Mouse (Mus musculus): Measurements from ENCODE around the gene Ltbr.
"Not testable (repeated sequence)": the region's sequence is repeated elsewhere in the genome, so short reads cannot be mapped to it uniquely, and the experiment has no call there.

The Ltbr gene

DNA sequence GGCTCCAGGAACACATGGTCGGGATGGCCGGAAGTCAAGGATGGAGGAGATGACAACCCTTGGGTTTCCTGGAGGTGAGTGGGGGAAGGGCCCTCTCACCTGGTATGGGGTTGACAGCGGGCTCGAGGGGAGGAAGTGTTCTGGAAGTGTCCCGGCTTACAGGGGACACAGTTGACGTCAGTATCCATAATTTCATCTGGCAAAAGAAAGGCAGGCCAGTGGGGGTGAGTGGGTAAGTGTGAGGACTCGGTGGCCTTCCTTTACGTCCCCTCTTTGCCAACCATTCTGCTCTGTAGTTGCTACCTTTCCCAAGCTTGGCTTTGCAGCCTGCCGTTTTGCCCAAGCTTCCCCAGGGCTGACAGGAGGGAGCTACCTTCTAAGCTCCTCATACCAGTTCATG is 1.5 kb downstream of the Ltbr start:
- DNase-seq (ENCODE audit: low spot score) = no peak

DNA sequence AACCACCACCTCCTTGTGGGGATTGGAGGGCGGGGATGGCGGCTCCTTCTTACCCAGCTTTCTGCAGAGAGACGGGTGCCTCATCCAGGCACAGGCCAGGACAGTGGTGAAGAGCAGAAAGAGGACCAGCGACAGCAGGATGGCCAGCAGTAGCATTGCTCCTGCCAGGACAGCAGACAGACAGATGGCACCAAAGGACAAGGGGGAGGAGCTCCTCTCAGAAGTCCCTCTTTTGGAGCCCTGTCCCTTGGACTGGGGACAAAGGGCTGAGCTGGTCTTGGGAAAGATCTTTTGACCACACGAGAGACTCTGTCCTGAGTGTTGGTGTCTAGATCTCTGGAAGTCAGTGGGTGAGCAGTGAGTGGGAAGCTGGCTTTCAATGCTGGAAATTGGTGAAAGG is 4.3 kb downstream of the Ltbr start:
- no peak for DNase-seq (ENCODE audit: low spot score)

DNA sequence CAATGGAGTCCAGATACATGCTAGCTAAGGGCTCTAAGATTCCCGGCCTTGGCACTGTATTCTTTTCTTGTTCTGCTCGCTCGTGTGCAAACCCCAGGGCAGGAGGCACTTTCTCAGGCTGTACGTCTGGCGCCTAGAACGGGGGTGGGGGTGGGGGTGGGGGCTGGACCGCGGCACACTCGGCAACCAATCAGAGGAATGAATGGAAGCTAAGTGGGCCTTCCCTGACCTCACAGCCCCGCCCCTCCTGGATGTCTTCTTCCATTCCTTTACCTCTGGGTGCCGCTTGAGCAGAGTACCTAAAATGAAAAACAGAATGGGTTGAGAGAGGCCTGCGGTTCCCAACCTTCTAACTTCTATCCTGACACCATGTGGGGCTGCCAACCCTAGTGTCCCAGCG is 4.8 kb downstream of the Ltbr start:
- no peak for DNase-seq (ENCODE audit: low spot score)

DNA sequence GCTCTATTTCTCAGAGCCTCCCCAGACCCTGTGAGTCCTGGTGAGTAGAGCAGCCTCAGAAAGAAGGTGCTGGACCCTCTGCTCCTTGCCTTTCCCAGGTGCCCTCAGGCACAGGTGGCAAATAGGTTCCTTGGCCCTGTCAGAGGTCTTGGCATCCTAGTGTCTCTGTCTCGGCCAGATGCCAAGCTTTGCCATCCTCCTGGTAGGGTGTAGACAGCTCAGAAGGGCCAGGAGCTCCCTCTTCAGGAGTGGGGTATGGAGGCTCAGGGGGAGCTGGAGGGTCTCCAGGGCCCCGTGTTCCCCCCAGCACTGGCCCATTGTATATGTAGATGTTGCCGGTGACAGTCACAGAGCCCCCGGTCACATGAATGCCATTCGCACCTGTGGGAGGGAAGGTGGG is 6.6 kb downstream of the Ltbr start:
- DNase-seq (ENCODE audit: low spot score) = no peak

DNA sequence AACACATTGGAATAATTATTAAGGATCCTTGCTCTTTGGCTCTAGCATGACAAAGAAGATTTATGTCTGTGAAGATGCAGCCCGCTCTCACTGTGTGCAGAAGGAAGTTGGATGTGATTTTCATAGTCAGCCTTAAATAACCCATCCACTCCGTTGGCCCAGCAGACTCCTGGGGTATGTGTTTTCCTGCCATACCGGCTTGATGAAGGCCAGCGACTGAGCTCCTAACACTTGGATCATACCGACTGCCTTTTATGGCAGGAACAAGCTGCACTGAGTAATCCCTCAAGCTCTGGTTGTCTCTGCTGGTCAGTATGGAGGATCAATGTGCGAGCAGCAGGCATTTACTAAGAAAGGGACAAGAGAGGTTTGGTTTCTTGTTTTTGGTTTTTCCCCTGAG is 8.2 kb downstream of the Ltbr start:
- DNase-seq (ENCODE audit: low spot score) = peak; percentile 38

DNA sequence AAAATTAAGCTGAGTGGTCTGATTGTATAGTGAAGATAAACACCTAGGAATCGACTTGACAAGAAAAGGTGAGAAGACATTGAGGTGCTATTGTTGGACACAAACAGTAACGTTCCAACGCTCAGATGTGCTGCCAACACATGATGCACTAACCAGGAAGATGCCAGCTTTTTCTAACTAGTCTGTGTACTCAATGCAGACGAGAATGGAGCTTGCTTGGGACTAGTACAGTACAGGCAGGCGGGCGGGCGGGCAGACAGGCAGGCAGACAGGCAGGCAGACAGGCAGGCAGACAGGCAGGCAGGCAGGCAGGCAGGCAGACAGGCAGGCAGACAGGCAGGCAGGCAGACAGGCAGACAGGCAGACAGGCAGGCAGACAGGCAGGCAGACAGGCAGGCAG is 9.3 kb downstream of the Ltbr start:
- DNase-seq (ENCODE audit: low spot score) = not testable (repeated sequence)

DNA sequence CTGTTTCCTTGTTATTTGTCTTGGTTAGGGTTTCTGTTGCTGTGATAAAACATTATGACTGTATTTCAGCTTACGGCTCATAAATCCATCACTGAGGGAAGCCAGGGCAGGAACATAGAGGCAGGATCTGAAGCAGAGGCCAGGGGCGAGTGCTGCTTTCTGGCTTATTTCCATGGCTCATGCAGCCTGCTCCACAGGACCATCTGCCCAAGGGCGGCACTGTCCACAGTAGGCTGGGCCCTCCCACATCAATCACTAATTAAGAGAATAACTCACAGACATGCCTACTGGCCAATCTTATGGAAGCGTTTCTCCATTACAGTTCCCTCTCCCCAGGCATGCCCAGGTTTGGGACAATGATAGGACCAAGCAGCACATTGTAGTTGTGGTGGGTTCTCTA is 10.4 kb downstream of the Ltbr start:
- DNase-seq (ENCODE audit: low spot score) = no peak

DNA sequence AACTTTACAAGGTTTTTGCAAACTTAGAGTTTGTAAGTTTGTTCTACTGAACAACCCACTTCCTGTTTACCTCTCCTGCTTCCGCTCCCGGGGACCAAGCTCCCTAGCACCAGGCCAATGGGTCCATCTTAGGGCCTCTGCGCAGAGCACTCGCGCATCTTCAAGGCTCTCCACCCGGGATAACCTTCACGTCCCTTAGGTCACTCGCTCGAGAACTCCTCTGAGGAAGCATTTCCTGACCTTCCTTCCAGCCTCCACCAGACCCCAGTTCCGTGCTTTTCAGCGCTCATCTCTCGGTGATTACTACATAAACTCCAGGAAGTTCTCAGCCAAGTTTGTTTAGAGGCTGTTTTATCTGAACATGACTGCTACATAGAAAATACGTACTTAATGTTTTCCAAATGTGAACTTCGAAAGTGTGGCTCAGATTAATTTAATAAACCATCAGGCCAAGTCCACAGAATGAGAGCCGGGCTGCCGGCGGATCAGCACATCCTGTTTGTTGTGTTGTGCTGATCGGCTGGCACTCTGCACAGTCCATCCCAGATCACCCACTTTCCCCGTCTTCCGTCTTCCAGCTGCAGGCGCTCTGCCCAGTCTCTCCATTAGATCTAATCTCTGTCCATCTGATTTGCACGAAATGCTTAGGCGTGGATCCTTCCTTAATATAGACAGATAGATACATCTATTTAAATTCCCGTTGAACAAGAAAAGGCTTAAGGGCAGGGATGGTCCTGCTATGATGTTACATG is 11.3 kb downstream of the Ltbr start:
- DNase-seq (ENCODE audit: low spot score) = no peak

DNA sequence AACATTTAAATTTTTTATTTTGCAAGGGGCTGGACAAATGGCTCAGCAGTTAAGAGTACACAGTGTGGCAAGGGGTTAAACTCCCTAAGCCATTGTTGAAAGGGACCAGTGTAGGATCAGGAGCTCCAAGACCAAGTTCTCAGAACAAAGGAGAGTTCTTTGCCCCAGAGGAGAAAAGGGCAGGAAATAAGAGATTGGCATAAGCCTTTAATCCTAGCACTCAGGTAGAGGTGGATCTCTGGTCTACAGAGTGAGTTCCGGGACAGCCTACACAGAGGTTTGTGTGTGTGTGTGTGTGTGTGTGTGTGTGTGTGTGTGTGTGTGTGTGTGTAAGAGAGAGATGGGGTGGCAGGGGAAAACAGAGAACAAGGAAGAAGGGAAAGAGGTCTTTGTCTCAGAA is 12.7 kb downstream of the Ltbr start:
- no peak for DNase-seq (ENCODE audit: low spot score)

DNA sequence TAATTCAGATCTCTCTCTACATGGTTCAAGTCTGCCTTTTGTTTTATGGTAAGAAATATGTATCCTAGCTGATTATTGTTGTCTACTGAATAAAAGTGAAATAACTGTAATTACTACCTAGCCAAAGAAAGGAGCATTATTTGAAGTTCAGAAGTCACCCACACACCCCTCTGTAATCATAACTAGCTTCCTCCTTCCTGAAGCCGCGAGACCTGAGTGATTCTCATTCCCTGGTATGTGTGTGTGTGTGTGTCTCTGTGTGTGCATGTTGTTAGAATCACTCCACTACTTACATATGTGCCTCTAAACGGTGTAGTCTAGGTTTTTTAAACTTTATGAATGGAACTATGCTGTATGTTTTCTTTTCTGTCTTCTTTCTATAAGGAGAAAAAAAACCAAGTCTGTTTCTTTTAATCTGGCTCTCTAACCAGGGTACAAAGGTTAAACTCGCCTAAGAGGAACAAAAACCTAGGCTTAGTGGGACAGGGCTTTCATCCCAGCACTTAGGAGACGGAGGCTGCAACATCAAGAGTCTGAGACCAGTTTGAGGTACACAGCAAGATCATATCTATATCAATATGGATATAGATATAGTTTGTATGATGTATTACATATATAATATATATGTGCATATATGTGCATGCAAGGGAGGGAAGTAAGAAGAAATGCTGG is 16.4 kb downstream of the Ltbr start:
- no peak for DNase-seq (ENCODE audit: low spot score)

DNA sequence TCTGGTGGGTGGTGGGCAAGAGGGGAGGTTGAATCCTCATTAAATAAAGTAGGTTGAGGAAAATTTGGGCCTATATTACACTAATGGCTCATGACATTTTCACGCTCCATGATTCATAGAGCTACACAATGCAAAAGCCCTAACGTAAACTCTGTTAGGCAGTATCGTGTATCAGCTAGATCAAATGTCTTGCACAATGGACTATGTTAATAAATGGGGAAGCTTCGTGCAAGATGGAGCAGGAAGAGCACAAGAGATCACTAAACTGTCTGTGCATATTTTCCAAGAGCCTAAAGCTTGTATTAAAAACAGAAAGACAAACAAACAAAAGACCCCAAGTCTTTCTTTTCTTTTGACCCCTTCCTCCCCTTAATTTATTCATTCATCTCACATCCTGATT is 19.6 kb downstream of the Ltbr start:
- DNase-seq (ENCODE audit: low spot score) = no peak

DNA sequence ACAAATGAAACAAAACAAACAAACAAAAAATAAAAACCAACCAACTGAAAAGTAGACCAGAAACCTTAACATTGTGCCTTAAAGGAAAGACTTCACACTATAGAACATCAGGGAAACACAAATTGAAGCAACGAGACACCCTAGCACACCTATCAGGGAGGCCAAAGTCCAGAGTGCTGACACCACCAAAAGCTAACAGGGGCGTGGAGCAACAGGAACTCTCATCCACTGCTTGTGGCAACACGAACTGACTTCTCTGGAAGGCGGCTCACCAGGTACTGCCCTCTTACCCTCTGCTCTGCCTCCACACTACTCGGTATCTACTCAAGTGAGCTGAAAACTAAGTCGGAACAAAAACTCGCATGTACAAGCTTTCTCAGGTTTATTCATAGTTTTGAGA is 21.4 kb downstream of the Ltbr start:
- DNase-seq (ENCODE audit: low spot score) = no peak

DNA sequence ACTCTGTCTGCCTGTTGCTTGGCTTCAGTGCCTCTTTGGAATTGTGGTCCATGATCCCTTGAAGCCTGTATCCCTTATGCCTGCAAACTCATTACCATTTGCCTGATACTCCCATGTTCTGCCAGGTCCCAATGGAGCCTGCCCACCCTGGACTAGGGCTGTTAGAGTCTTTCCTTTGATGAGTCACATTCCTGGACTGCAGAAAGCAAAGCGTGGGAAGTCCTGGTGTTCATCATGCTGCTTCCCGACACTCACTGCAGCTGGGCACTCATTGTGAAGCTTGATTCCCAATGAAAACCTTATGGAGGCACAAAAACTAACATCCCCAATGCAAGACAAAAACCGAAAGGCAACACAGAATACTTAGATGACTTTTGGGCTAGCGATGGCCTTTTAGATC is 22.4 kb downstream of the Ltbr start:
- no peak for DNase-seq (ENCODE audit: low spot score)

DNA sequence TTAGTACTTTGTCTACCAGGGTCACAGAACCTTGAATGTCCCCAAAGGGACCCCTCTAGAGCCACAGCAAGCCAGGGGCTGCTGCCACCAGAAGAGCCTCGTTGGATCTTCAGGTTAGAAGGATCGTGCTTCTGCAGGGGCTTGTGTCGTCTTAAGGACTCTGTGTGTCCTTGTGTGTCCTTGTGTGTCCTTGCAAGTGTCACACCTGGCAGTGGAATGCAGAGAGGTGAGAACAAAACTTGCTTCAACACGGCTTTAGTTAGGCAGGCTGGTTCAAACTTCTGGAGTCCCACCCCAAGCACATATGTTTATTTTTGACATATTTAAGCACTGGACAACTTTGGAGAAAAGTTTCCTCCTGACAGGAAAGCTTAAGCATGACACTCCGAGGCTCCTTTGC is 25.0 kb downstream of the Ltbr start:
- no peak for DNase-seq (ENCODE audit: low spot score)

DNA sequence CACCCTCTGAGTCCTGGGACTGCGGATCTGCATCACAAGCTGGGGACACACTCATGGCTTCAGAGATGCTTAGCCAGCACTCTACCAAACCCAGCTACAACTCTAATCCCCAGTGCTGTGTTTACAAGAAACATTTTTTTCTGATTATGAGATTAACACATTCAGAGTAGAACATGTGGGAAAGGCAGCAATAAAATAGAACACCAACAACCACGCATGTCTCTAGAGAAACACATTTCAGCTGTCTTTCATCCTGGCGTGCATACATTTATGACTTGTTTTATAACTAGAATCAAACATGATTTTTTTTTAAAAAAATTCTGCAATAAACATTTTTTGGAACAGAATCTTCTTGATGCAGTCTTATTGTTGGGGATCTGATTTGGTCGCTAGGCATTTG is 26.7 kb downstream of the Ltbr start:
- DNase-seq (ENCODE audit: low spot score) = no peak

DNA sequence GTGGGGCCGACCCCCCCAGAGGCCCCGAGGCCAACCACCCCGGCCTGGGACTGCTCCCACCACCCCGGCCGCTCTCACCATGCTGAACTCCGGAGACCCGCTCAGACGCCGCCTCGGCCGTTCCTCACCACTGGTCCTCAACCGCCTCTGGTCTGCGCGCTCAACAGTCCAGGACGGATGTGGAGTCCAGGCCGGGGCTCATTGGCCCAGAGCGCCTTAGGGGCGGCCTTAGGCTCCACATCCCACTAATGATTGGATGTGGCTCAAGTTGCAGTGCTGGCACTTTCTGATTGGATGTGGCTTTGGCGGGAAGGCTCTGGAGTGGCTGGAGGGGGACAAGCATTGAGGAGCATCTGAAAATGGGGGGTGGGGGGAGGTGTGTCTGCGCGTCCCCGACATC is 27.8 kb downstream of the Ltbr start, which contains the start of gene Tuba3a:
TSS of gene Tuba3a (minus strand) at position 153 of the 400 bp plus-strand sequence.
- DNase-seq (ENCODE audit: low spot score) = no peak

DNA sequence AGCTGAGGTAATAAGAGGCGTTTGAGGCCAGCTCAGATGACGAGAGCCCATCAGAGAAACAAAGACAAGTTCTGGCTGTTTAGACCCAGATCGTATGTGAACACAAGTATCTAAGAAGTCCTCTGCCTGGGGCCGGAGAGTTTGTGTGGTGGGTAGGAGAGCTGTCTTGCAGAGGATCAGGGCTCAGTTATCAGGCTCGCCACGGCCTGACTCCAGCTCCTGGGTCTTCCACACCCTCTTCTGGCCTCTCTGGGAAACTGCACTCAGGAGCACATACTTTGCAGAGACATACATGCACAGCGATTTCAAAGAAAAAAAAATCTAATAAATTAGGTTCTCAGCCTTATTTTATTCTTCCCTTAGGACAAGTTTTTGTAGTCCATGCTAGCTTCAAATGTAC is 28.9 kb downstream of the Ltbr start:
- DNase-seq (ENCODE audit: low spot score) = no peak

DNA sequence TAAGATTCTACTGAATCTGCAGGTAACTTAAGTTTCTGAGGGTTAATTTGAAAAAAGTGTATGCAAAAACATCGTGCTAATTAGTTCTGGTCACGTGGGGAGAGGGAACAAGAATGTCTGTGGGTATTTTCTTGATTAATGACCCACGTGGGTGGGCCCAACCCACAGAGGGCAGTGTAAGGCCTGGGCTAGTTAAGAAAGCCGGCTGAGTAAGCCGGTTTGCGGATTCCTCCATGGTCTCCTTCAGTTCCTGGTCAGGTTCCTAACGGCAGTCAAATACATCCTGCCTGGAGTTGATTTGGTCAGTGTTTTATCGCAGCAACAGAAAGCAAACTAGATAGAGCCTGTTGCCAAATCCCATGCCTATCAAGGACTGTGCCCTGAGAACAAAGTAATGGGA is 29.4 kb downstream of the Ltbr start:
- peak; percentile 42 for DNase-seq (ENCODE audit: low spot score)

DNA sequence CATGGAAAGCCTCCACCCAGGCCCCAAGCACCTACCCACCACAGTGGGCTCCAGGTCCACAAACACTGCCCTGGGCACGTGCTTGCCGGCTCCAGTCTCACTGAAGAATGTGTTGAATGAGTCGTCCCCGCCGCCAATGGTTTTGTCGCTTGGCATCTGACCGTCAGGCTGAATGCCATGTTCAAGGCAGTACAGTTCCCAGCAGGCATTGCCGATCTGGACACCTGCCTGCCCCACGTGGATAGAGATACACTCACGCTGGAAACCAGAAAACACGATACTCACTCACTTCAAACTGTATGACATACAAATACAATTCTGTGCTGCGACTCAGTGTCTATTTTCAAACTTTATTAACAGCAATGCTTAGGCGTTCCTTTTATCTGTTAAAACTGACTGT is 31.0 kb downstream of the Ltbr start:
- DNase-seq (ENCODE audit: low spot score) = not testable (repeated sequence)

DNA sequence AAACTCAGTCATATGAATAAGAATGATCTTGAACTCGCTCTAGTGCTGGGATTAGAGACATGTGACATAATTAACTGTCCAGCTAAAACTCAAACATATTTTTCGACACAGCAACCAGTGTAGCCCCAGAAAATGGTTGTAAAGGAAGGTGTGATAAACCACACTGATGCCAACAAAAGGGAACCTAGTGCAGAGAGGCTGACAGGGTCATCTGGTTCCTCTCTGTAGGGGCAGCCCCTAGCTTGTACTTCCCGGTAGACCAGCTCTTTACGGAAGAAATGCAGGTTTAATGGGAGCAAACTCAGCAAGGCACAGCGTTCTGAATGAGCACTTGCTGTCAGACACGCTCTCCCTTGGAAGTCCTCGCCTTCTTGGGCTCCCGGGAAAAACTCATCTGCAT is 34.0 kb downstream of the Ltbr start:
- no peak for DNase-seq (ENCODE audit: low spot score)

DNA sequence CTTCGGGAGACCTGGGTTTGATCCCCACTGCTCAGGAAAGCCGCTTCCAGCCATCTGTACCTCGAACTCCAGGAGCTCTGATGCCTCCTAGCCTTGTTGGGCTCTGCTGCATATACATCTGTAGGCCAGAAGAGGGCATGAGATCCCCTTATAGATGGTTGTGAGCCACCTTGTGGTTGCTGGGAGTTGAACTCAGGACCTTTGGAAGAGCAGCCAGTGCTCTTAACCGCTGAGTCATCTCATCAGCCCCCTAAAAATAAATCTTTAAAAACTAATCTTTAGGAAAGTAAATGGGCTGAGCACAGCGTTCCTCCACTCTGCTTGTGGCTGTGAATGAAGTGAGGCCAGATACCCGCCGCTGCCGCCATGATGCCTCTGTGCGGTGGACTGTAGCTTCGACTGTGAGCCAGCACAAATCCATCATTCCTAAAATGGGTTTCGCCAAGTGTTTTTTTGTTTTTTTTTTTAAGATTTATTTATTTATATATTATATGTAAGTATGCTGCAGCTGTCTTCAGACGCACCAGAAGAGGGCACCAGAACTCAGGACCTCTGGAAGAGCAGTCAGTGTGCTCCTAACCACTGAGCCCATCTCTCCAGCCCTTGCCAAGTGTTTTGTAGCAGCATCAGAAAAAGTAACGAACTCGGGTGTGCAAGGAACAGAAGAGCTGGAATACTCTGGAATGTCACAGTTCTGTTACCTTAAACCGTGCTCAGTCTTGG is 38.7 kb downstream of the Ltbr start:
- peak; percentile 68 for DNase-seq (ENCODE audit: low spot score)

DNA sequence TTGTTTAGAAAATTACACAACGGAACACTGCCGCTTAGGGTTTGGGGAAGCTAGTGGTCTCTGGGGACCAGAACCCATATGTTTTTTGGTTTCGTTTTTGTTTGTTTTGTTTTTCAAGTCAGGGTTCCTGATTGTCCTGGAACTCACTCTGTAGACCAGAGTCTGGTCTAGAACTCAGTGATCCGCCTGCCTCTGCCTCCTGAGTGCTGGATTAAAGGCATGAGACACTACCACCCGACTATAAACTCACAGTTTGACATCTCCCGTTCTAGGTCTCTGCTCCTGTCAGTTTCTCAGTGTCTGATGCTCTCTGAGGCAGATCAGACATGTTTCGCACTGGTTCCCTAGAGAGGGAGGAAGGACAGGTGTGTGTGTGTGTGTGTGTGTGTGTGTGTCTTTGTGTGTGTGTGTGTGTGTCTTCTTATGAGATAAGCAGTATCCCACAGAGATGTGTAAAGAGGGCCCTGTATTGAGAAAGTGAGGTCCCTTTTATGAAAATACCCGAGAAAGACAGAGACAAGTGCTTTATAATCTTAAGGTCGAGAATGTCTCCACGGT is 41.4 kb downstream of the Ltbr start:
- no peak for DNase-seq (ENCODE audit: low spot score)
